Mouse (Mus musculus): ENCODE data around the gene Nr1d1. TPM values are rescaled to one million over a fixed set of nuclear protein-coding genes. Genes with fewer than 3 reads are reported as not detected.
A peak's percentile ranks its signal among the peaks of the same experiment; 100 is the strongest.

The Nr1d1 gene
- polyA plus RNA-seq, 2 experiments: 1.4 to 1.8 TPM

DNA sequence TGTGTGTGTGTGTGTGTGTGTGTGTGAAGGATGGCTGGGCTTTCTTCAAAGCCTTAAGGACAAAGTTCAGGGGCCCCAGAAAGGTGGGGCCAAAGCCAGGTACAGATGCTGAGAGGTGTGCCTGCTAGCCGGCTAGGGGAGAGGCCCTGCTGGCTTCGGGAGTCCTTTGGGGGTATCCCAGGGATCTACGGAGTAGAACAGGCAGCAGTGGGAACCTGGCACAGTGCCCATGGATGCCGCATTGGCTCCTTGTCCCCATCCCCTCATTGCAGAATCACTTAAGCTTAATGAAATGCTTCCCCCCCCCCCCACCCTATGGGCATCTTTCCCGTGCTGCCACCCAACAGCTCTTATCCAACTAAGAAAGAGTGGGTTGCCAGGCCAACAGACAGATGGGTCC is 25.4 kb downstream of the Nr1d1 start:
- Histone ChIP-seq H3K9me3 (ENCODE audit: control insufficient read depth, low read length) (no peaks in the 10 kb centered on the region), H3K9ac (ENCODE audit: low read depth, low read length, severe bottlenecking) (no peak overlapping the region), H3K36me3 (ENCODE audit: control insufficient read depth, insufficient read depth, low read length) (peaks cover 20% of the 10 kb centered on the region), H3K27ac (replicated peaks; ENCODE audit: low read depth, low read length) (0 out of 2 replicates have a peak overlapping the region, but pooled peaks have one; percentile 65), H3K27me3 (ENCODE audit: control insufficient read depth, insufficient read depth, low read length) (no peaks in the 10 kb centered on the region), H3K4me1 (ENCODE audit: control insufficient read depth, insufficient read depth, low read length) (peaks cover 87% of the 10 kb centered on the region), H3K4me3 (replicated peaks; ENCODE audit: low read length) (no peak overlapping the region), H3K4me2 (replicated peaks; ENCODE audit: low read depth, low read length, severe bottlenecking) (0 out of 2 replicates have a peak overlapping the region, but pooled peaks have one; percentile 16)
- WGBS: 42% methylated on average over 5 of the region's 5 CpGs
- no peak for TF ChIP-seq POLR2A (IDR thresholded peaks at IDR 0.05; ENCODE audit: borderline replicate concordance, extremely low read depth, insufficient read depth, insufficient read length)
- DNase-seq (ENCODE audit: low spot score): no peak
- ATAC-seq (ENCODE audit: low FRiP score, low read depth): no peak

DNA sequence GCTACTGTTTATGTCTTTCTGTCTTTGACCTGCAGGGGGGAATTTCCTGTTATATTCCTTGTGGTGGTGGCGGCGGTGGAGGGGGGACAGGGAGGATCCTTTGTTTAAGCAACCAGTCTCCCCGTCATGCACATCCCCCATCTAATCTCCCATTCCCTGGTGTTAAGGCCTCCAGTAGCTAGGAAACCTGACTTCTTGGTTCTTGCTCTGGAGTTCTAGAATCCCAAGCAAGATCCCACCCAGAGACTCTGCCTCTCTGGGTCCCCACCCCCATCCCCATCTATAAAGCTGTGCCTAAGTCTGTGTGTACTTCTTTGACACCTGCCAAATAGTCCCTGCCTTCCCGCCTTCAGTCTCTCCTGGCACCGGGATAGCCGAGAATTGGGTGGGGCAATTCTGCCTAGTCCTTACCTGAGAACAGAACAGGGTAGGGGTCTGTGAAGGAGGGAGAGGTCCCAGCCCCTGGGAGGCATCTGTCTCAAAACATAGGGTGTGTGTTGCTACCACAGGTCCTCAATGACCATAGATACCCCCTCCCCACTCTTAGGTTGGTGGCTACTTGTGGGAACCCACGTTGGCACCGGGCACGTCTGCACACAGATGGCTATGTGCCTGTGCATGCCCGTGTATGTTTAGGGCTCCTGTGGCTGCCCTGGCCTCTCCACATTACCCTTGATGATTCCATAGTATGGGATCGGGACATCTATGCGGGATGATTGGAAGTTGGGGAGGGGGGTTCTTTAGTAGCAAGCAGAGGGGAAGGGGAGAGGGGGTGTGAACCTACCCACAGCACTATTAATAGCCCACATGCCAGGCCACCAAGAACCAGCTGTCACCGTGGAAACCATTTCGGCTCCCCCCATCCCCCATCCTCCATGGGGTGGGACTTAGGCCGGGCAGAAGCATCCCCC is 26.4 kb downstream of the Nr1d1 start:
- Histone ChIP-seq H3K4me3 (replicated peaks; ENCODE audit: low read length) (0 out of 2 replicates have a peak overlapping the region, but pooled peaks have one; percentile 4), H3K9ac (ENCODE audit: low read depth, low read length, severe bottlenecking) (no peak overlapping the region)
- no peak for TF ChIP-seq POLR2A (IDR thresholded peaks at IDR 0.05; ENCODE audit: borderline replicate concordance, extremely low read depth, insufficient read depth, insufficient read length)

DNA sequence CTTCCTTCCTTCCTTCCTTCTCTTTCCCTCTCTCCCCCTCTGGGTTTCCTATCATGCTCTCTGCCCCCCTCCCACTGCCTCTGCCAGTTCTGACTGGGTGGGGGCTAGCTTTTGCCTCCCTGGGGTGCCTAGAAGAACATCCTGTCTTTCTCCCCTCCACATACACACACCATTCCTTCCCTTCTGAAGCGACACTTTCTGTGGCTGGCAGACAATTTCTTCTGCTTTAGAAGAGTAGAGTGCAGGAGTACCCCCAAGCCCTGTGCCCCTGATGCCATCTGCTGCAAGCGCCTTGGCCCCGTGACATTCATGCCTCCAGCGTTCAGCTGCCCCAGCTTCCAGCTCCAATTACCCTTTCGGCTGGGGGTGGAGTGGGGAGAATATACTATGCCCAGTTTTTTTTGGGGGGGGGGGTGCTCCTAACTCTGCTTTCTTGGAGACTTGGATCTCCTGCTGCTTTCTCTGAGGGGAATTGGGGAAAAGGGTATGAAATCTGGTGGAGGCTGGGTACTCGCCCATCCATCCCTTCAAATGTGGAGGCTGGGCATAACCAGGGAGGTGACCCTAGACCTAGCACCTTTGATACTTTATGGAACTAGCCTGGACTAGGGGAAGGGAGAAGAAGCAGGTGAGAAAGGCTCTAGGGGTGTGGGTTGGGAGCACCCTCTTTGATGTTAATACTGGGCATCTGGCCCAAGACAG is 27.2 kb downstream of the Nr1d1 start:
- WGBS: 24% methylated on average over 6 of the region's 6 CpGs
- Histone ChIP-seq H3K36me3 (ENCODE audit: control insufficient read depth, insufficient read depth, low read length) (peaks cover 6% of the 10 kb centered on the region; the same call in 1 of the 2 replicates), H3K4me1 (ENCODE audit: control insufficient read depth, insufficient read depth, low read length) (peaks cover 92% of the 10 kb centered on the region), H3K9me3 (ENCODE audit: control insufficient read depth, low read length) (no peaks in the 10 kb centered on the region), H3K27me3 (ENCODE audit: control insufficient read depth, insufficient read depth, low read length) (no peaks in the 10 kb centered on the region), H3K27ac (replicated peaks; ENCODE audit: low read depth, low read length) (peak overlapping the region; percentile 73), H3K4me3 (replicated peaks; ENCODE audit: low read length) (no peak overlapping the region), H3K4me2 (replicated peaks; ENCODE audit: low read depth, low read length, severe bottlenecking) (peak overlapping the region; percentile 50), H3K9ac (ENCODE audit: low read depth, low read length, severe bottlenecking) (peak overlapping the region; percentile 28; the same call in 1 of the 2 replicates)
- no peak for DNase-seq (ENCODE audit: low spot score)
- no peak for ATAC-seq (ENCODE audit: low FRiP score, low read depth)
- no peak for TF ChIP-seq POLR2A (IDR thresholded peaks at IDR 0.05; ENCODE audit: borderline replicate concordance, extremely low read depth, insufficient read depth, insufficient read length)

More for the DNA sequence above, 26.4 kb downstream of the Nr1d1 start:
- no peak for ATAC-seq (ENCODE audit: low FRiP score, low read depth)
- no peaks in the 10 kb centered on the region for H3K27me3 ChIP-seq (ENCODE audit: control insufficient read depth, insufficient read depth, low read length)
- no peaks in the 10 kb centered on the region for H3K9me3 ChIP-seq (ENCODE audit: control insufficient read depth, low read length)
- 23% methylated on average over 15 of the region's 15 CpGs for whole genome bisulfite sequencing
- H3K4me1 ChIP-seq (ENCODE audit: control insufficient read depth, insufficient read depth, low read length): peaks cover 90% of the 10 kb centered on the region
- H3K27ac ChIP-seq (replicated peaks; ENCODE audit: low read depth, low read length): peak overlapping the region; percentile 73; the same call in 1 of the 2 replicates
- peaks cover 13% of the 10 kb centered on the region for H3K36me3 ChIP-seq (ENCODE audit: control insufficient read depth, insufficient read depth, low read length)
- DNase-seq (ENCODE audit: low spot score): peak; percentile 18
- peak overlapping the region; percentile 50 for H3K4me2 ChIP-seq (replicated peaks; ENCODE audit: low read depth, low read length, severe bottlenecking)

DNA sequence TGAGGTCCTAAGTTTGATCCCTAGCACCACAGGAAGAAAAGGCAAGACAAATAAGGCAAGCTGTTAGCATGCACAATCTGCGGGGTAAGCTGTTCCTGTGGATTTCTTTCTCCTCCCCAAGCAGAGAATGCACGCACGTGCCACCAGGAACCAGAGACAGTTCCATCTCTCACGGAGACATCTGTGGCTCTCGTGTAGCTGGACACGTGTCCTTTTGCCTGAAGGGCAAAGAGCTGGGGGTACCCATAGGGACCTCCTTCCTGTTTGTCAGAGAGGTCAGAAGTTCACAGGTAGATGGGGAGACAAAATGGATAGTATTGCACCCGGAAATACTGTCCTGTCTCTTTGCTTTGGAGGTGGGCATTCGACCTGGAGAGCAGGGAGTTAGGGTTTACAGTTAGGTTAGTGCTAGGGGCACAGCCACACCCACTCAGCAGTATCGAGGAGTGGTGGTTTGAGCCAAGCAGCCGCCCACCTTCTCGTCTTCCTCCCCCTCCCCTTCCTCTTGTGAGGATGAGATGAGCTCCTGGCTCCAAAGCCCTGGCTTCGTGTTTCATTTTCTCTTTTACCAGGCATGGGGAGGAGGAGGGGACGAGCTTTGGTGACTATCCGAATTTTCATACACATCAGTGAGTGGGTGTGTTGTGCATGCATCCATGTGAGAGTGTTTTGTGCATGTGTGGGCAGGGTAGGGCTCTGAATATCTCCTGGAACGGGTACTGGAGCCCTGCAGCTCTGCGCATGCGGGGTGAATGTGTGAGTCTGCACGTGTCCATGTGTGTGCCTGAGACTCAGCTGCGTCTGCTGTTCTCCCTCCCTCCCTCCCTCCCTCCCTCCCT is 28.1 kb downstream of the Nr1d1 start:
- H3K4me2 ChIP-seq (replicated peaks; ENCODE audit: low read depth, low read length, severe bottlenecking): peak overlapping the region; percentile 50
- ATAC-seq (ENCODE audit: low FRiP score, low read depth): peak; percentile 69
- H3K27me3 ChIP-seq (ENCODE audit: control insufficient read depth, insufficient read depth, low read length): no peaks in the 10 kb centered on the region
- peak; percentile 82 for DNase-seq (ENCODE audit: low spot score)
- H3K4me1 ChIP-seq (ENCODE audit: control insufficient read depth, insufficient read depth, low read length): peaks cover 88% of the 10 kb centered on the region
- peak overlapping the region; percentile 62 for H3K27ac ChIP-seq (replicated peaks; ENCODE audit: low read depth, low read length)
- no peaks in the 10 kb centered on the region for H3K36me3 ChIP-seq (ENCODE audit: control insufficient read depth, insufficient read depth, low read length)
- no peak for TF ChIP-seq POLR2A (IDR thresholded peaks at IDR 0.05; ENCODE audit: borderline replicate concordance, extremely low read depth, insufficient read depth, insufficient read length)
- H3K9ac ChIP-seq (ENCODE audit: low read depth, low read length, severe bottlenecking): no peak overlapping the region; the same call in 1 of the 2 replicates
- H3K4me3 ChIP-seq (replicated peaks; ENCODE audit: low read length): peak overlapping the region; percentile 13
- WGBS: 6% methylated on average over 19 of the region's 19 CpGs
- no peaks in the 10 kb centered on the region for H3K9me3 ChIP-seq (ENCODE audit: control insufficient read depth, low read length)

Data from limb, embryonic 14.5 days (tissue).